Mouse (Mus musculus): Measurements from ENCODE around the gene Ddt. TPM values are rescaled to one million over a fixed set of nuclear protein-coding genes. Genes with fewer than 3 reads are reported as not detected.

Ddt gene
- polyA plus RNA-seq, 1 experiment from 2014 or later = 83.7 TPM

Other genes starting within 250 kb of the Ddt start
- 21.4 and 21.8 TPM in 2 replicates for gene Lrrc75b, start 213.1 kb downstream of the Ddt start, polyA plus RNA-seq (2015; fragmentation: Nextera tagmentation; extraction: Ambion mirVana)
- 0.76 and 0.94 TPM in 2 replicates for gene Ggt1, start 211.8 kb downstream of the Ddt start, polyA plus RNA-seq (2015; fragmentation: Nextera tagmentation; extraction: Ambion mirVana)
- 1.9 and 2.4 TPM in 2 replicates for gene Ggt5, start 184.1 kb downstream of the Ddt start, polyA plus RNA-seq (2015; fragmentation: Nextera tagmentation; extraction: Ambion mirVana)
- gene Susd2, start 129.4 kb downstream of the Ddt start, polyA plus RNA-seq (2015; fragmentation: Nextera tagmentation; extraction: Ambion mirVana) = 2.0 and 2.3 TPM in 2 replicates
- gene Cabin1, start 9.1 kb downstream of the Ddt start, polyA plus RNA-seq (2015; fragmentation: Nextera tagmentation; extraction: Ambion mirVana) = 36.0 and 39.7 TPM in 2 replicates
- gene Gm20441, start 7.5 kb upstream of the Ddt start, polyA plus RNA-seq (2015; fragmentation: Nextera tagmentation; extraction: Ambion mirVana) = not detected in 2 replicates
- gene Gstt3, start 8.0 kb upstream of the Ddt start, polyA plus RNA-seq (2015; fragmentation: Nextera tagmentation; extraction: Ambion mirVana) = 0.30 and 0.61 TPM in 2 replicates
- 4.8 and 5.5 TPM in 2 replicates for gene Gstt1, start 25.2 kb upstream of the Ddt start, polyA plus RNA-seq (2015; fragmentation: Nextera tagmentation; extraction: Ambion mirVana)
- not detected in 2 replicates for gene Gstt4, start 49.1 kb upstream of the Ddt start, polyA plus RNA-seq (2015; fragmentation: Nextera tagmentation; extraction: Ambion mirVana)
- 5.8 and 5.9 TPM in 2 replicates for gene Gstt2, start 64.0 kb upstream of the Ddt start, polyA plus RNA-seq (2015; fragmentation: Nextera tagmentation; extraction: Ambion mirVana)
- gene Mif, start 86.8 kb upstream of the Ddt start, polyA plus RNA-seq (2015; fragmentation: Nextera tagmentation; extraction: Ambion mirVana) = 1,337 and 1,364 TPM in 2 replicates
- 1.9 and 2.1 TPM in 2 replicates for gene Derl3, start 120.0 kb upstream of the Ddt start, polyA plus RNA-seq (2015; fragmentation: Nextera tagmentation; extraction: Ambion mirVana)
- gene Smarcb1, start 148.2 kb upstream of the Ddt start, polyA plus RNA-seq (2015; fragmentation: Nextera tagmentation; extraction: Ambion mirVana) = 323 and 327 TPM in 2 replicates
- gene Chchd10, start 159.7 kb upstream of the Ddt start, polyA plus RNA-seq (2015; fragmentation: Nextera tagmentation; extraction: Ambion mirVana) = 15.1 and 17.1 TPM in 2 replicates
- gene Mmp11, start 163.1 kb upstream of the Ddt start, polyA plus RNA-seq (2015; fragmentation: Nextera tagmentation; extraction: Ambion mirVana) = 22.7 and 29.5 TPM in 2 replicates
- 0.35 TPM in 1 of 2 replicates, not detected in the other for gene Gm867, start 167.3 kb upstream of the Ddt start, polyA plus RNA-seq (2015; fragmentation: Nextera tagmentation; extraction: Ambion mirVana)
- 0.58 and 0.73 TPM in 2 replicates for gene Vpreb3, start 169.6 kb upstream of the Ddt start, polyA plus RNA-seq (2015; fragmentation: Nextera tagmentation; extraction: Ambion mirVana)
- gene Gm5134, start 181.1 kb upstream of the Ddt start, polyA plus RNA-seq (2015; fragmentation: Nextera tagmentation; extraction: Ambion mirVana) = 0.07 TPM in 1 of 2 replicates, not detected in the other

Data from midbrain, embryonic 13.5 days (tissue).